Mouse (Mus musculus): ENCODE results near the gene Cald1. TPM values are rescaled to one million over a fixed set of nuclear protein-coding genes. Genes with fewer than 3 reads are reported as not detected.

The Cald1 gene
- polyA plus RNA-seq, 1 experiment from 2014 or later: 233 TPM

DNA sequence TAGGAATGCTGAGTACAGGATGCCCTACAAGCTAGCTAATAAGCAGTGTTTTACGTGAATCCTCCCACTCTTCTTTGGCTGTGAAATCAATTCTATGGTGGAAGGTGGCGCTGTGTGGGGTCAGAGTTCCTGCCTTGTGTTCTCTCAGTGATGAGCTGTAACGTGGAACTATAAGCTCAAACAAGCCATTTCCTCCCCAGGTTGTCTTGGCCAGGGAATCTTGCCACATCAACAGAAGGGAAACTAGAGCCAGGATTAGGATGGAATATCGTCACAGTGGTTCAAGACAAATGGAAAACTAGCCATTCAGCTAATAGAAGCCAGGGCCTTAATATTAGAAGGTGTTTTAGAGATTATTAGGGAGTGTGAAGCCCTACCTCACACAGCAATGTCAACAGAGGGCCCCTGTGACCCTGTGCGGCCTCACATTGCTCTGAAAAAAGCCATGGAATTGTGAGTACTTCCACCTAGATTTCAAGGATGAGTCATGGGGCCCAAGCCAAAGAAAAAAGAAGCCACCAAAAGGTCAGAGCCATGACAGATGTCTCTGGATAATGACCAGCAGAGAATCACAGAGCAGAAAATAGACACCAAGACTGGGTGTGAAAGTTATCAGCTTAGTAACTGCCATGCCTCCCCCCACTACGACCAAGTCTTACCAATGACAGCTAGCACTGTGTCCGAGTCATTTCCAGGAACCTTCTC, 33.0 kb upstream of the Cald1 start:
- H3K27me3 ChIP-seq (ENCODE audit: insufficient read depth, low read length): no peaks in the 10 kb centered on the region
- DNase-seq (ENCODE audit: low spot score) (no peak), ATAC-seq (replicated peaks; ENCODE audit: low FRiP score, low read depth) (no peak)
- no peaks in the 10 kb centered on the region for H3K36me3 ChIP-seq (ENCODE audit: insufficient read depth, low read length)
- H3K27ac ChIP-seq: no peak overlapping the region
- 55% methylated on average over 7 of the region's 7 CpGs for WGBS
- no peaks in the 10 kb centered on the region for H3K9me3 ChIP-seq (replicated peaks; ENCODE audit: low read length)
- H3K4me1 ChIP-seq (replicated peaks; ENCODE audit: insufficient read depth, low read length): no peaks in the 10 kb centered on the region; the same call in 1 of the 2 replicates
- H3K4me3 ChIP-seq (replicated peaks; ENCODE audit: low read depth, low read length): no peak overlapping the region
- H3K9ac ChIP-seq (ENCODE audit: low read depth, low read length): no peak overlapping the region
- TF ChIP-seq CTCF (IDR thresholded peaks at IDR 0.05; ENCODE audit: low read depth): no peak
- H3K4me2 ChIP-seq (ENCODE audit: low read length): no peak overlapping the region

DNA sequence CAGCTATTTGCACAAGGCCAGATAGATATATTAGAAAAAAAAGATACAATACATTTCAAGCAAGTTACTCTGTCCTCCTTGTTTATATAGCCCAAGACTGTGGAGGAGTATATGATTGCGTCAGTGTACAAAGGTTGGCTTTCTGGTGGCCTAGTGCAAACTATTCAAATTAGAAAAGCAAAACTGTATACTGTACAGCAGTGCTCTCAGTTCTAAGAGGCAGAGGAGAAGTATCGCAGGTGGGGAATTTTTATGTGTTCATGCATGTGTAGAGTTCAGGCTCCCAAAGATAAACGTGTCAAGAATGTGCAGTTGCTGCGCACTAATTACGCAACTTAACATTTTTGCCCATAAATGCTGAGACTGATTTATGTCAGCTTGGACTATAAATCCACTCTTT, 31.0 kb upstream of the Cald1 start:
- Histone ChIP-seq H3K36me3 (ENCODE audit: insufficient read depth, low read length) (no peaks in the 10 kb centered on the region), H3K27me3 (ENCODE audit: insufficient read depth, low read length) (no peaks in the 10 kb centered on the region), H3K9me3 (replicated peaks; ENCODE audit: low read length) (no peaks in the 10 kb centered on the region), H3K4me3 (replicated peaks; ENCODE audit: low read depth, low read length) (no peak overlapping the region), H3K4me2 (ENCODE audit: low read length) (no peak overlapping the region), H3K9ac (ENCODE audit: low read depth, low read length) (no peak overlapping the region), H3K4me1 (replicated peaks; ENCODE audit: insufficient read depth, low read length) (no peaks in the 10 kb centered on the region; the same call in 1 of the 2 replicates), H3K27ac (no peak overlapping the region)
- ATAC-seq (replicated peaks; ENCODE audit: low FRiP score, low read depth): no peak
- 44% methylated on average over 5 of the region's 5 CpGs for WGBS
- no peak for TF ChIP-seq CTCF (IDR thresholded peaks at IDR 0.05; ENCODE audit: low read depth)
- DNase-seq (ENCODE audit: low spot score): peak; percentile 53

DNA sequence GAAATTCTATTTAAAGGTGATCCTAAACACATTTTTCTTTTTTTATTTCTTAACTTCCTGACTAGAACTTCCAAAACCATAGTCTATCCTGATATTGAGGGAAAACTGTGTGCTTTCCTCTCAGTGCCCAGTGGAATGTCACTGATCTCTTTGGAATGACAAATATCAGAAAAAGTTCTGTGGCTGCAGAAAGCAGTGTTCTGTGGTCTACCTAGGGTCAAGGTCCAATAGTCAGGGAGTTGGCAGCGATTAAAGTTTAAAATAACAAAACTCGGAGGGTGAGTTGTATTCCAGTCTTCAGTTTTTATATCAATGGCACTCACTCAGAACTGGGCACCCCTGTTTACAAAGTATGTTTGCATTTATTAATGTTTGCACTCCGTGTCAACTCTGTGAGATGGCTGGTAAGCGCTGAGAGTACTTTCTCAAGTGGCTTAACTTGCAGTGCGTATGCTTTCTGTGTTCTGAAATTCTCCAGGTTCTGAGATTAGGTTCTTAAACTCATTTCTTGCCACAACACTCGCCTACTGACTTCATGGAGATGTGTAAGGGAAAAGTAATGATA, 18.7 kb upstream of the Cald1 start:
- Histone ChIP-seq H3K4me2 (ENCODE audit: low read length) (no peak overlapping the region), H3K4me1 (replicated peaks; ENCODE audit: insufficient read depth, low read length) (no peaks in the 10 kb centered on the region), H3K9me3 (replicated peaks; ENCODE audit: low read length) (no peaks in the 10 kb centered on the region), H3K9ac (ENCODE audit: low read depth, low read length) (no peak overlapping the region), H3K27me3 (ENCODE audit: insufficient read depth, low read length) (no peaks in the 10 kb centered on the region), H3K4me3 (replicated peaks; ENCODE audit: low read depth, low read length) (no peak overlapping the region), H3K27ac (no peak overlapping the region), H3K36me3 (ENCODE audit: insufficient read depth, low read length) (no peaks in the 10 kb centered on the region)
- no peak for DNase-seq (ENCODE audit: low spot score)
- WGBS: 63% methylated on average over 6 of the region's 6 CpGs
- no peak for ATAC-seq (replicated peaks; ENCODE audit: low FRiP score, low read depth)
- no peak for TF ChIP-seq CTCF (IDR thresholded peaks at IDR 0.05; ENCODE audit: low read depth)

DNA sequence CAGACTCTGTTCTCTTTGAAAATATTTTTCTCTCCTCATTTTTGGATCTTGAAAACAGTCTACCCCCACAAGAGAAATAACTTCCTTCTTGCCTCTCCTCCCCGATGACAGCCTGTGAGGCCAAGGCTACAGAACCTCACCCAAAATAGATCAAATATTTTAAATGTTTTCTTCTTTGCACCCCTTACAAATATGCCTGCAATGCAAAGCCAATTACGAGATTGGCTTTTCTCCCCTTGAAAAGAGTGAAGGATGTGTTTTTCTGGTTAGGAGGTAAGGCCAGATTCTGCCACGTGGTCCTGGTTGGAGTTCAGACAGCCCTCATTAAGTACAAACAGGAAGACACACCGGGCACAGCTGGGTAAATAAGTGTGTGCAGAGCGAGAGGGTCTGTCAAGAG, 14.9 kb upstream of the Cald1 start:
- Histone ChIP-seq H3K36me3 (ENCODE audit: insufficient read depth, low read length) (no peaks in the 10 kb centered on the region), H3K4me2 (ENCODE audit: low read length) (no peak overlapping the region), H3K4me1 (replicated peaks; ENCODE audit: insufficient read depth, low read length) (no peaks in the 10 kb centered on the region), H3K27ac (no peak overlapping the region), H3K4me3 (replicated peaks; ENCODE audit: low read depth, low read length) (no peak overlapping the region), H3K27me3 (ENCODE audit: insufficient read depth, low read length) (no peaks in the 10 kb centered on the region), H3K9me3 (replicated peaks; ENCODE audit: low read length) (no peaks in the 10 kb centered on the region), H3K9ac (ENCODE audit: low read depth, low read length) (no peak overlapping the region)
- DNase-seq (ENCODE audit: low spot score) (no peak), ATAC-seq (replicated peaks; ENCODE audit: low FRiP score, low read depth) (no peak)
- 45% methylated on average over 5 of the region's 5 CpGs for WGBS
- no peak for TF ChIP-seq CTCF (IDR thresholded peaks at IDR 0.05; ENCODE audit: low read depth)

DNA sequence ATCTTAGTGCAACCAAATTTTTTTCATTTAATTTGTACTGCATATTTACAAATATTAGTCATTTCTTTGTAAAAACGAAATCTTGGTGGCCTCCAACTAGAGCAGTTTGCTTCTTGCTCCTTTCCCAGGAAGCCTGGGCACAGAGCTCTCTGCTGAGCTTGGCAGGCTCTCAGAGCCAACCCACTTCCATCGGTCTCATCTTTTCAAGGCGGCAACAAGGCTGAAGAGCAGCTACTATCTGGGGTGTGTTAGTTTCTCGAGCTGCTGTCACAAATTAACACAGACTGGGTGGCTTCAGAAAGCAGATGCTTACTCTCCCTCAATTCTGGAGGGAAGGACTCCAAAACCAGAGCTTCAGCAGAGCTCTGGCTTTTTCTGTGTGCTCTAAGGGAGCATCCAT, 10.2 kb upstream of the Cald1 start:
- ATAC-seq (replicated peaks; ENCODE audit: low FRiP score, low read depth) (no peak), DNase-seq (ENCODE audit: low spot score) (no peak)
- Histone ChIP-seq H3K27ac (no peak overlapping the region), H3K4me1 (replicated peaks; ENCODE audit: insufficient read depth, low read length) (no peaks in the 10 kb centered on the region), H3K27me3 (ENCODE audit: insufficient read depth, low read length) (no peaks in the 10 kb centered on the region), H3K9me3 (replicated peaks; ENCODE audit: low read length) (no peaks in the 10 kb centered on the region), H3K4me3 (replicated peaks; ENCODE audit: low read depth, low read length) (no peak overlapping the region), H3K4me2 (ENCODE audit: low read length) (no peak overlapping the region), H3K9ac (ENCODE audit: low read depth, low read length) (no peak overlapping the region), H3K36me3 (ENCODE audit: insufficient read depth, low read length) (no peaks in the 10 kb centered on the region)
- TF ChIP-seq CTCF (IDR thresholded peaks at IDR 0.05; ENCODE audit: low read depth): no peak
- 80% methylated on average over 4 of the region's 4 CpGs for WGBS

DNA sequence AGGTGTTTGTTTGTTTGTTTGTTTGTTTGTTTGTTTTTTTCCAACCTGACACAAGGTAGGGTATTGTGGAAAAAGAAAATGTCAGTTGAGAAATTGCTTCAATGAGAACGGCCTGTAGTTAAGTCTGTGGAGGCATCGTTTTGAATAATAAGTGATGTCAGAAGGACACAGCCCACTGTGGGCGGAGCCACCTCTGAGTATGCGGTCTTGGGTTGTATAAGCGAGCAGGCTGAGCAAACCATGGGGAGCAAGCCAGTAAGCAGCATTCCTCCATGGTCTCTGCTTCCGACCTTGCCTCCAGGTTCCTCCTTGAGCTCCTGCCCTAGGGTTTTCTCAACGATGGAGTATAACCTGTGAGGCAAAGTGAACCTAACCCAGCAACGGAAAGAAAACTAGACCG, 7.6 kb upstream of the Cald1 start:
- 90% methylated on average over 9 of the region's 9 CpGs for WGBS
- H3K9ac ChIP-seq (ENCODE audit: low read depth, low read length): no peak overlapping the region
- H3K4me3 ChIP-seq (replicated peaks; ENCODE audit: low read depth, low read length): no peak overlapping the region
- no peaks in the 10 kb centered on the region for H3K9me3 ChIP-seq (replicated peaks; ENCODE audit: low read length)
- no peaks in the 10 kb centered on the region for H3K36me3 ChIP-seq (ENCODE audit: insufficient read depth, low read length)
- no peak for ATAC-seq (replicated peaks; ENCODE audit: low FRiP score, low read depth)
- H3K27me3 ChIP-seq (ENCODE audit: insufficient read depth, low read length): no peaks in the 10 kb centered on the region
- DNase-seq (ENCODE audit: low spot score): no peak
- no peak for TF ChIP-seq CTCF (IDR thresholded peaks at IDR 0.05; ENCODE audit: low read depth)
- H3K27ac ChIP-seq: no peak overlapping the region
- H3K4me2 ChIP-seq (ENCODE audit: low read length): no peak overlapping the region
- no peaks in the 10 kb centered on the region for H3K4me1 ChIP-seq (replicated peaks; ENCODE audit: insufficient read depth, low read length)
